Mouse (Mus musculus): ENCODE measurements at regions not wholly inside any gene's neighbourhood (a gene's known extent, or its start where the extent isn't known, plus 50 kb on each side); places are given as distances from the start of the nearest gene placed in this dataset.
A peak's percentile ranks its signal among the peaks of the same experiment; 100 is the strongest.

DNA sequence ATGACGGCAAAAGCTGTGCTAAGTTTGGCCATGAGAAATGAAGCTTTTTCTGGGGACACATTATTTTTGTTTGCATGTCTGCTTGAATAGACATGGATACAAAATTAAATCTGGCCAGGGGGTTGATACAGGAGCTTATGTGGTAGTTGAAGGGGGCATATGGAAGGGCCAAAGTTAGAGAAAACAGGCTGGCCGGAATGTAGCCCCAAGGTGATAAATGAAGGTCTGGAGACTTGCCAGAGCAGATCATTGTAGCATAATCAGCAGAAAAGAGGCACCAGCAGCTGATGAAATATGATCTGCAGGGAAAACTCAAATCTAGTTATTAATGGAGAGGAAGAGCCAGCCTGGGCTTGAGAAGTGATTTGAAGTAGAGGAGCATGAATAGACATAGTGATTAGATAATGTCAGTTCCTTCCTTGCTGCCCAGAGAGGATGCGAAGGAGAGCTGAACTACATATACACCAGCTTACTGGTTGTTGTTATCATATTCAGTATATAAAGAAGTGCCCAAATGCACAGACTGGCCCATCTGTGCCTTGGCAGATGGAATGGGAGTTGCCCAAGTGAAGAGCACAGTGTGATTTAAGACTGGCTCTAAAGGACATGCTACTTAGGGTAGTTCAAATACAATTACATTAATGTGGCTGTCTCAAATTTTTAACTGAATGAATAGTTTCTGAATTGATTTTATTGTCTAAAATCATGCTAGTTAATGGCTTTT lies 712.3 kb upstream of the Klhl29 start:
- H3K27me3 ChIP-seq (ENCODE audit: control insufficient read depth, insufficient read depth, low read depth, low read length): no peaks in the 10 kb centered on the region
- 52% methylated on average over 3 of the region's 3 CpGs for WGBS
- 0 out of 2 replicates have a peak overlapping the region, but pooled peaks have one; percentile 7 for H3K27ac ChIP-seq (ENCODE audit: low read length)
- H3K4me2 ChIP-seq (ENCODE audit: low read length): no peak overlapping the region
- no peak for ATAC-seq
- H3K4me1 ChIP-seq (ENCODE audit: control insufficient read depth, insufficient read depth, low read length): no peaks in the 10 kb centered on the region
- no peak overlapping the region for H3K4me3 ChIP-seq (ENCODE audit: low read depth, low read length)
- no peaks in the 10 kb centered on the region for H3K9me3 ChIP-seq (replicated peaks; ENCODE audit: control insufficient read depth, low read length, poor library complexity, severe bottlenecking)
- H3K36me3 ChIP-seq (ENCODE audit: control insufficient read depth, insufficient read depth, low read length): no peaks in the 10 kb centered on the region
- H3K9ac ChIP-seq (ENCODE audit: low read depth, low read length): no peak overlapping the region

DNA sequence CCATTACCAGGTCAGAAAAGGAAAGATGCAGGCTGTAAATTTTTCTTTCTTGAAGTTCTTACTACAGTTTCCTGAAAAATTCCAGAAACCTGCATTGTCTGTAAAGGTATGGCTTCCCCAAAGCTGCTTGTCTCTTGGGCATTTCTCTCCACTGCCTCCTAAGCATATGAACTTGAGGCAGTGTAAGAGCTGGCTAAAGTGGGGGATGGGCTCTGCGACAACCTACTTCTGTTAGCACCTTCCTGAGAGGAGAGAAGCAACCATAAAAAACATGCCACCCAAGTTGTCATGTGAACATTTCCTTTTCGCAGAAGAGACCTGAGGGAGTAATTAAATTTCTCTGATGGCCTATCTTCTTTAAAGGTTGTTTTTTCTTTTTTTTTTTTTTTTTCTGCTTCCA lies 711.6 kb upstream of the Klhl29 start:
- ATAC-seq: no peak
- Histone ChIP-seq H3K4me1 (ENCODE audit: control insufficient read depth, insufficient read depth, low read length) (no peaks in the 10 kb centered on the region), H3K4me3 (ENCODE audit: low read depth, low read length) (no peak overlapping the region), H3K36me3 (ENCODE audit: control insufficient read depth, insufficient read depth, low read length) (no peaks in the 10 kb centered on the region), H3K27me3 (ENCODE audit: control insufficient read depth, insufficient read depth, low read depth, low read length) (no peaks in the 10 kb centered on the region), H3K9ac (ENCODE audit: low read depth, low read length) (no peak overlapping the region), H3K9me3 (replicated peaks; ENCODE audit: control insufficient read depth, low read length, poor library complexity, severe bottlenecking) (no peaks in the 10 kb centered on the region), H3K27ac (ENCODE audit: low read length) (no peak overlapping the region), H3K4me2 (ENCODE audit: low read length) (no peak overlapping the region)
- WGBS: 77% methylated on average over 2 of the region's 2 CpGs

DNA sequence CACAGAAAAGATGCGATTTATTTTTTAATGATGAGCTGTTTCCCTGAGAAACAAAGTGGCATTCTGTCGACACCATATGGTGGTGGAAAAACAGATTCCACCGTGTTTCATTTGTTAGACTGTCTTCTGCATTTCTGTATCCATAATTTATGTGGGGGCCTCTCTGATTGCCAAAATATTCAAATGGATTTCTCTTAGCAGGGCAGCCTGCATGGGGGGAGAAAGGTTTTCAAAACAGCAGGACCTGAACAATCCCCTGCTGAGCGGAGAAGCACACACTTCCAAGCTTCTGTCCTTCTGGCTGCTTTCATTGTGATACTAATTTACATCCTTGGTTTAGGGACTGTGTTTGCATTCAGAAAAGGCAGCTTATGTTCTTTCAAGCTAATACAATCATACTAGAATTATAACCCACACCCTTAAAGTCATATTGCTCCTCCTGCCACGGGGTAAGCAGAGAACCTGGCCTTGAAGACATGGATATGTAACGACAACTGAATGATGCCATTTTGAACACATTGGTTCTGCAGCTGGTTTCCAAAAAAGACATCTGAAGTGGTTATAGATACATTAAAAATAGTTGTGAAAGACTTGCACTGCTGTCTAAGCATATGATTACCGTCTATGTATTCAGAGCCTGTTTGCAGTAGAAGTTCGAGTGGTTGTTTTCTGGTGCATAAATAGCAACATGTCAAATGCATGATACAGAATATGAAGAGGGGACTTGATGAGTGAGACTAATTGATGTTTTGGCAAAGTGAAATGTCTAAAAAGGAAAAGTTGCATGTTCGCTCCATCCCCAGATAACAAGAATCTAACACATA lies 671.6 kb upstream of the Klhl29 start:
- Histone ChIP-seq H3K9ac (ENCODE audit: low read depth, low read length) (no peak overlapping the region), H3K27me3 (ENCODE audit: control insufficient read depth, insufficient read depth, low read depth, low read length) (no peaks in the 10 kb centered on the region), H3K4me3 (ENCODE audit: low read depth, low read length) (no peak overlapping the region), H3K9me3 (replicated peaks; ENCODE audit: control insufficient read depth, low read length, poor library complexity, severe bottlenecking) (no peaks in the 10 kb centered on the region), H3K36me3 (ENCODE audit: control insufficient read depth, insufficient read depth, low read length) (no peaks in the 10 kb centered on the region), H3K4me2 (ENCODE audit: low read length) (no peak overlapping the region), H3K27ac (ENCODE audit: low read length) (peak overlapping the region; percentile 44; the same call in 1 of the 2 replicates), H3K4me1 (ENCODE audit: control insufficient read depth, insufficient read depth, low read length) (peaks cover 7% of the 10 kb centered on the region; the same call in 1 of the 2 replicates)
- WGBS: 35% methylated on average over 9 of the region's 9 CpGs
- ATAC-seq: peak; percentile 56; the same call in 1 of the 2 replicates

DNA sequence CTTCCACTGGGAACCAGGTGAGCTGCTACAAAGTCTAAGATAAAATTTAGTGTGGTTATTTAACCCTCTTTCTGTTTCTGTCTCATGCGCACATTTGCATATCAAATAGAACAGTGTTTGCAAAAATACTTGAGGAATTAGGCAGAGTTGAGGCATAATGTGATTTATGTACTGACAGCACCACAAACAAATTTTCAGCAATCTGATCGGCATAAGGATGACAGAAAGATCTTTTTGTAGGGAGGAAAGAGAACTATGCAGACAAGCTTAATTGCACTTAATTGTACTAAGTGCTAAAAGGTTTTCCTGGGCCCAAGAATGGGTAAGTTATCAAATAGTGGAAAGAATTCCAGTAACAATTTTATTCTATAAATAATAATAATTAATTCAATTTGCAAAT lies 670.6 kb upstream of the Klhl29 start:
- WGBS: 82% methylated on average over 2 of the region's 2 CpGs
- no peak overlapping the region for H3K27ac ChIP-seq (ENCODE audit: low read length)

DNA sequence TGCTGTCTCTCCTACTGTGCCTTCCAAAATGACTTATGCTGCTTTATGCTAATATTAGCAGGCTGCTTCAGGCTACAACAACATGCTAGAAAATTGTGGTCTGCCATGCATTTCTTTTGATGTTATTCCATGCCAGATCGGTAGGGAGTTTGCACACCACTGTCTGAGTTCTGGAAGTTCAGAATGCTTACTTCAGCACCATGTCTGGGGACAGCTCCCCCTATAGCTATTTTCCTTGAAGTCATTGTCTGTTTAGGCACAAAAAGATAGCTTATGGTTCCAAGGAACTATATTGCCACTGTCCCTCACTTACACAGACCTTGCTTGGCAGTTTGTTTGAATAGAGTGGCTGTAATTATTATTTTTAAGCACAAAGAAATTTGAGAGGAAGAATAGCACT lies 666.8 kb upstream of the Klhl29 start:
- Histone ChIP-seq H3K4me2 (ENCODE audit: low read length) (no peak overlapping the region), H3K4me3 (ENCODE audit: low read depth, low read length) (no peak overlapping the region), H3K4me1 (ENCODE audit: control insufficient read depth, insufficient read depth, low read length) (peaks cover 7% of the 10 kb centered on the region; the same call in 1 of the 2 replicates), H3K9ac (ENCODE audit: low read depth, low read length) (no peak overlapping the region), H3K9me3 (replicated peaks; ENCODE audit: control insufficient read depth, low read length, poor library complexity, severe bottlenecking) (no peaks in the 10 kb centered on the region), H3K27ac (ENCODE audit: low read length) (peak overlapping the region; percentile 22; the same call in 1 of the 2 replicates), H3K27me3 (ENCODE audit: control insufficient read depth, insufficient read depth, low read depth, low read length) (no peaks in the 10 kb centered on the region), H3K36me3 (ENCODE audit: control insufficient read depth, insufficient read depth, low read length) (no peaks in the 10 kb centered on the region)
- peak; percentile 48; the same call in 1 of the 2 replicates for ATAC-seq
- WGBS: 18% methylated on average over 1 of the region's 1 CpGs

More for the DNA sequence above, 670.6 kb upstream of the Klhl29 start:
- H3K9me3 ChIP-seq (replicated peaks; ENCODE audit: control insufficient read depth, low read length, poor library complexity, severe bottlenecking): no peaks in the 10 kb centered on the region
- no peak overlapping the region for H3K4me3 ChIP-seq (ENCODE audit: low read depth, low read length)
- H3K4me2 ChIP-seq (ENCODE audit: low read length): no peak overlapping the region
- no peak for ATAC-seq
- peaks cover 8% of the 10 kb centered on the region; the same call in 1 of the 2 replicates for H3K4me1 ChIP-seq (ENCODE audit: control insufficient read depth, insufficient read depth, low read length)
- no peaks in the 10 kb centered on the region for H3K36me3 ChIP-seq (ENCODE audit: control insufficient read depth, insufficient read depth, low read length)
- no peaks in the 10 kb centered on the region for H3K27me3 ChIP-seq (ENCODE audit: control insufficient read depth, insufficient read depth, low read depth, low read length)
- H3K9ac ChIP-seq (ENCODE audit: low read depth, low read length): no peak overlapping the region

DNA sequence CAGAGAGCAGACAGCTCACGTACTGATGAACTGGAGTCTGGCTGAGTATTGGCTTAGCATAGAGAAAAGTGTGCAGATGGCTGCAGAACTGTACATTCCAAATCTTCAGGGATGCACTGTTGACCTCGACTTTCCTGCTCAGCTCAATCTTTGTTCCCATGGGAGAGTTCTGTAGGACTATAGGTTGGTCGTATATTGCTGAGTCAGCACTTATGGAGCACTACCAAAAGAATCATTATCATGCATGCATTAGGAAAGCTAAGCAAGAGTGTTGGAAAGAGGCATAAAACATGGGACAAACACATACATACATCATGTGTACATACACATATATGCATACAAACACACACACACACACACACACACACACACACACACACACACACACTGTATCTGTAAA lies 648.6 kb upstream of the Klhl29 start:
- no peak for ATAC-seq
- H3K4me3 ChIP-seq (ENCODE audit: low read depth, low read length): no peak overlapping the region
- no peak overlapping the region for H3K27ac ChIP-seq (ENCODE audit: low read length)
- no peaks in the 10 kb centered on the region for H3K36me3 ChIP-seq (ENCODE audit: control insufficient read depth, insufficient read depth, low read length)
- H3K9ac ChIP-seq (ENCODE audit: low read depth, low read length): no peak overlapping the region
- H3K4me1 ChIP-seq (ENCODE audit: control insufficient read depth, insufficient read depth, low read length): no peaks in the 10 kb centered on the region
- no peak overlapping the region for H3K4me2 ChIP-seq (ENCODE audit: low read length)
- no peaks in the 10 kb centered on the region for H3K9me3 ChIP-seq (replicated peaks; ENCODE audit: control insufficient read depth, low read length, poor library complexity, severe bottlenecking)
- WGBS: 84% methylated on average over 3 of the region's 3 CpGs
- H3K27me3 ChIP-seq (ENCODE audit: control insufficient read depth, insufficient read depth, low read depth, low read length): no peaks in the 10 kb centered on the region

DNA sequence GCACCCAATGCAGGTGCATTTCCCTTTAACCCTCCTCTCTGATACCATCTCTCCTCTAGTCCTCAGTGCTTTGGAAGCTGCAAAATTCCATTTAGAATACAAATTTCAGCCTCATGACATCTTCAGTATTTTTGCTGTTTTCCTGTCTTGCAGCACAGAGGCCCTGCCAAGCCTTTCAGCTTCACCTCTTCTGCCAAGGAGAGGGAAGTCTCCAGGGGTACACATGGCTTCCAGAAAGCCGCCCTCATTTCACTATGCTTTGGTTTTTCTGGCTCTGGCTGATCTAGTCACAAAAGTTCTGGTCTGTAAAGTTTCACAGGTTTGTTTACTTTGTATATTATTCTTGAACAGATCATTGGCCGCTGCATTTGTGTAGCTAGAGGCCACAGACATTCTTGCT lies 647.0 kb upstream of the Klhl29 start:
- no peaks in the 10 kb centered on the region for H3K36me3 ChIP-seq (ENCODE audit: control insufficient read depth, insufficient read depth, low read length)
- no peak for ATAC-seq
- no peaks in the 10 kb centered on the region for H3K4me1 ChIP-seq (ENCODE audit: control insufficient read depth, insufficient read depth, low read length)
- H3K27ac ChIP-seq (ENCODE audit: low read length): no peak overlapping the region
- no peak overlapping the region for H3K4me2 ChIP-seq (ENCODE audit: low read length)
- H3K9ac ChIP-seq (ENCODE audit: low read depth, low read length): no peak overlapping the region
- 87% methylated on average over 2 of the region's 2 CpGs for WGBS
- no peaks in the 10 kb centered on the region for H3K9me3 ChIP-seq (replicated peaks; ENCODE audit: control insufficient read depth, low read length, poor library complexity, severe bottlenecking)
- no peak overlapping the region for H3K4me3 ChIP-seq (ENCODE audit: low read depth, low read length)
- no peaks in the 10 kb centered on the region for H3K27me3 ChIP-seq (ENCODE audit: control insufficient read depth, insufficient read depth, low read depth, low read length)

DNA sequence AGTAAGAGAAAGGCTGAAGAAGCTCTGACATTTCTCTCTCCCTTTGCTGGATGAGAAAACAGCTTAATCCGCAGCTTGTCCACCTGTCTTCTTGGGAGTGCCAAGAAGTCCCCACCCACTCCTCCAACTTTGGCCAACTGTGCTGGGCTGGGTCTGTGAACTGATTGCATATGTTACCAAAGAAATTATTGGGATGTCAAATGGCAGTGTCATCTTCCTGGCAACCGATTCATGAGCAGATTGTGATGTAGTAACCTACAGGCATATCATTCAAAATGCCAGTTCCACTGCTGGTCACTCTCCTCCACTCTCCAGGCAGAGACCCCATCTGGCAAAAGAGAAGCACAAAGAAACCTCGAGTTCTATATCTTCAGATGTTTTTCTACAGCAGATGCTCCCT lies 625.5 kb upstream of the Klhl29 start:
- no peak for ATAC-seq

DNA sequence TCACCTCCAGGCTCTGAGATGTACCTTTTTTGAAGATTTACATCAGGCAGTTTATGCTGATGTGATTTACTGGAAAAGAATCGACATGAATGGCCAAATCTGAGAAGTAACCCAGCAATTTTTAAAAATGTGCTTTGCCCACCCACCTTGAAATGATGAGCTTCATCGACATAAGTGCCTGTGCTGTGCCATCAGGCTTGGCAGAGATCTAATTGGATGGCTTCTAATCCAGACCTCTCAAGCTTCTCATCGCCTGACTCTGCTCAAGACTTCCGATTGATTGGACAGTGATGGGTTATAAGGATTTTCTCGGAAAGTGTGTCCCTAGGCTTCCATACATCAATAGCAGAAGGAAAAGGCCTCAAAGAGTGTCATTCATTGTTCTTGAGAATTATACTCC lies 621.9 kb upstream of the Klhl29 start:
- Histone ChIP-seq H3K9me3 (replicated peaks; ENCODE audit: control insufficient read depth, low read length, poor library complexity, severe bottlenecking) (no peaks in the 10 kb centered on the region), H3K27me3 (ENCODE audit: control insufficient read depth, insufficient read depth, low read depth, low read length) (no peaks in the 10 kb centered on the region), H3K36me3 (ENCODE audit: control insufficient read depth, insufficient read depth, low read length) (no peaks in the 10 kb centered on the region), H3K4me1 (ENCODE audit: control insufficient read depth, insufficient read depth, low read length) (no peaks in the 10 kb centered on the region), H3K4me3 (ENCODE audit: low read depth, low read length) (no peak overlapping the region), H3K4me2 (ENCODE audit: low read length) (no peak overlapping the region), H3K9ac (ENCODE audit: low read depth, low read length) (no peak overlapping the region), H3K27ac (ENCODE audit: low read length) (no peak overlapping the region)
- 81% methylated on average over 5 of the region's 5 CpGs for WGBS
- no peak for ATAC-seq

More for the DNA sequence above, 625.5 kb upstream of the Klhl29 start:
- WGBS: 83% methylated on average over 3 of the region's 3 CpGs
- Histone ChIP-seq H3K27me3 (ENCODE audit: control insufficient read depth, insufficient read depth, low read depth, low read length) (no peaks in the 10 kb centered on the region), H3K36me3 (ENCODE audit: control insufficient read depth, insufficient read depth, low read length) (no peaks in the 10 kb centered on the region), H3K9ac (ENCODE audit: low read depth, low read length) (no peak overlapping the region), H3K27ac (ENCODE audit: low read length) (no peak overlapping the region), H3K9me3 (replicated peaks; ENCODE audit: control insufficient read depth, low read length, poor library complexity, severe bottlenecking) (no peaks in the 10 kb centered on the region), H3K4me1 (ENCODE audit: control insufficient read depth, insufficient read depth, low read length) (no peaks in the 10 kb centered on the region), H3K4me3 (ENCODE audit: low read depth, low read length) (no peak overlapping the region), H3K4me2 (ENCODE audit: low read length) (no peak overlapping the region)
